Mouse (Mus musculus) liver, postnatal 0 days (tissue): Measurements from ENCODE around the gene Epha2.

Experiments used
- CTCF ChIP-seq: sonication (generic); IDR thresholded peaks from 2 replicates; pipeline ENCODE4 v1.5.1; 2016; ENCODE audit warnings: antibody characterized with exemption, low read depth
- EP300 ChIP-seq: IDR thresholded peaks from 2 replicates; pipeline ENCODE4 v1.6.1; 2016; ENCODE audit warnings: antibody characterized with exemption, low read depth, mild to moderate bottlenecking

GRCm38 (mm10) chr4:141283176-141283878, 17.7 kb upstream of the Epha2 start:
- TF ChIP-seq CTCF (no peak), EP300 (no peak)
